Mouse (Mus musculus): Measurements from ENCODE around the gene Pde4c. TPM values are rescaled to one million over a fixed set of nuclear protein-coding genes. Genes with fewer than 3 reads are reported as not detected.

Gene Pde4c
- polyA plus RNA-seq, 2 experiments, result 0.38 TPM; not detected in 1

DNA sequence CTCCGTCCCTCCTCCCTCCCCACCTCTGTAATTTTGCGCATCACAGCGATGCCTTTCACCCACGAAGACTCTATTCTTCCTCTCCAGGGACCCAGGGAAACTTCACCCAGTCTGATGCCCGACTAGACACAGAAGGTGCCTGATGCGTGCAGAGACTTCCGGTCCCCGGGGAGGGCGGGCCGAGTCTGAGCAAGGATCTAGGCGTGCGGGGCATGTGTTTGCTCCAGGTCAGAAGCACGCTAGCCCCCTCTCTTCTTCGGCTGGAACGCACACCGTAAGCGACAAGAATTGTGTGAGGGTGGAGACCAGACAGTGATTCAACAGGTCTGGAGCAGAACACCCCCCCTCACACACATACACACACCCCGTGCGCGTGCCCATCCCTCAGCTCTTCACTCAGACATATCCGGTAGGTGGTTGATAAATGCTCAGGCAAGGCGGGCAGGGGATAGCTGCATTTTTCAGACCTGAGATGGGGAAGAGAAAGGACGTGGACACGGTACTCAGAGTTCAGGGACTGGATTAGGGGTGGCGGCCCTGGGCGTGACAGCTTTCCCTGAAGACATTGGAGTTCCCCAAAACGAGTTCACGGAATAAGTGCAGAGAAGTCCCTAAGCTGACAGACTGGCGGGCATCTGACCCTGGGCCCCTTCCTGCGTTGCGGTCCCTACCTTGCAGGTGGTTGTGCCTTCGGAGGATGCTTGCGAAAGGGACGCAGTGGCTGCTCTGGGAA lies 42.5 kb downstream of the Pde4c start:
- TF ChIP-seq POLR2A (IDR thresholded peaks at IDR 0.05; ENCODE audit: borderline replicate concordance, extremely low read depth, insufficient read depth, insufficient read length), result no peak
- WGBS, result 1% methylated on average over 34 of the region's 34 CpGs

GRCm38 (mm10) chr8:70766571-70767440 lies 43.3 kb downstream of the Pde4c start:
- Histone ChIP-seq H3K9me3 (ENCODE audit: control insufficient read depth, low read length) (no peaks in the 10 kb centered on the region), H3K4me3 (replicated peaks; ENCODE audit: low read length) (peak overlapping the region; percentile 44), H3K4me1 (ENCODE audit: control insufficient read depth, insufficient read depth, low read length) (peaks cover 15% of the 10 kb centered on the region; the same call in 1 of the 2 replicates), H3K27me3 (ENCODE audit: control insufficient read depth, insufficient read depth, low read length) (no peaks in the 10 kb centered on the region), H3K9ac (ENCODE audit: low read depth, low read length, severe bottlenecking) (peak overlapping the region; percentile 55), H3K36me3 (ENCODE audit: control insufficient read depth, insufficient read depth, low read length) (peaks cover 35% of the 10 kb centered on the region), H3K4me2 (replicated peaks; ENCODE audit: low read depth, low read length, severe bottlenecking) (peak overlapping the region; percentile 88), H3K27ac (replicated peaks; ENCODE audit: low read depth, low read length) (no peak overlapping the region)
- 0 out of 2 replicates have a peak, but pooled peaks have one; percentile 39 for TF ChIP-seq POLR2A (IDR thresholded peaks at IDR 0.05; ENCODE audit: borderline replicate concordance, extremely low read depth, insufficient read depth, insufficient read length)
- DNase-seq (ENCODE audit: low spot score) (peak; percentile 79), ATAC-seq (ENCODE audit: low FRiP score, low read depth) (peak; percentile 53)
- WGBS, result 7% methylated on average over 21 of the region's 21 CpGs

More for the DNA sequence above, 42.5 kb downstream of the Pde4c start:
- Histone ChIP-seq H3K27ac (replicated peaks; ENCODE audit: low read depth, low read length) (no peak overlapping the region), H3K27me3 (ENCODE audit: control insufficient read depth, insufficient read depth, low read length) (no peaks in the 10 kb centered on the region), H3K4me3 (replicated peaks; ENCODE audit: low read length) (peak overlapping the region; percentile 44), H3K36me3 (ENCODE audit: control insufficient read depth, insufficient read depth, low read length) (peaks cover 26% of the 10 kb centered on the region), H3K4me2 (replicated peaks; ENCODE audit: low read depth, low read length, severe bottlenecking) (peak overlapping the region; percentile 88), H3K4me1 (ENCODE audit: control insufficient read depth, insufficient read depth, low read length) (peaks cover 15% of the 10 kb centered on the region; the same call in 1 of the 2 replicates), H3K9ac (ENCODE audit: low read depth, low read length, severe bottlenecking) (peak overlapping the region; percentile 55), H3K9me3 (ENCODE audit: control insufficient read depth, low read length) (no peaks in the 10 kb centered on the region)
- DNase-seq (ENCODE audit: low spot score) (no peak), ATAC-seq (ENCODE audit: low FRiP score, low read depth) (no peak)

GRCm38 (mm10) chr8:70767503-70767902 lies 44.0 kb downstream of the Pde4c start:
- H3K4me1 ChIP-seq (ENCODE audit: control insufficient read depth, insufficient read depth, low read length), result peaks cover 15% of the 10 kb centered on the region; the same call in 1 of the 2 replicates
- H3K4me2 ChIP-seq (replicated peaks; ENCODE audit: low read depth, low read length, severe bottlenecking), result no peak overlapping the region
- DNase-seq (ENCODE audit: low spot score), result no peak
- no peaks in the 10 kb centered on the region for H3K9me3 ChIP-seq (ENCODE audit: control insufficient read depth, low read length)
- no peak overlapping the region for H3K9ac ChIP-seq (ENCODE audit: low read depth, low read length, severe bottlenecking)
- no peak for TF ChIP-seq POLR2A (IDR thresholded peaks at IDR 0.05; ENCODE audit: borderline replicate concordance, extremely low read depth, insufficient read depth, insufficient read length)
- ATAC-seq (ENCODE audit: low FRiP score, low read depth), result no peak
- peaks cover 41% of the 10 kb centered on the region for H3K36me3 ChIP-seq (ENCODE audit: control insufficient read depth, insufficient read depth, low read length)
- no peaks in the 10 kb centered on the region for H3K27me3 ChIP-seq (ENCODE audit: control insufficient read depth, insufficient read depth, low read length)
- no peak overlapping the region for H3K27ac ChIP-seq (replicated peaks; ENCODE audit: low read depth, low read length)
- no peak overlapping the region for H3K4me3 ChIP-seq (replicated peaks; ENCODE audit: low read length)
- WGBS, result 81% methylated on average over 6 of the region's 6 CpGs

GRCm38 (mm10) chr8:70768231-70768776 lies 44.8 kb downstream of the Pde4c start:
- DNase-seq (ENCODE audit: low spot score), result no peak
- TF ChIP-seq POLR2A (IDR thresholded peaks at IDR 0.05; ENCODE audit: borderline replicate concordance, extremely low read depth, insufficient read depth, insufficient read length), result no peak
- 96% methylated on average over 32 of the region's 32 CpGs for WGBS

GRCm38 (mm10) chr8:70768956-70769355 lies 45.4 kb downstream of the Pde4c start:
- H3K36me3 ChIP-seq (ENCODE audit: control insufficient read depth, insufficient read depth, low read length), result peaks cover 56% of the 10 kb centered on the region
- H3K27me3 ChIP-seq (ENCODE audit: control insufficient read depth, insufficient read depth, low read length), result no peaks in the 10 kb centered on the region
- TF ChIP-seq POLR2A (IDR thresholded peaks at IDR 0.05; ENCODE audit: borderline replicate concordance, extremely low read depth, insufficient read depth, insufficient read length), result no peak
- H3K27ac ChIP-seq (replicated peaks; ENCODE audit: low read depth, low read length), result no peak overlapping the region
- no peaks in the 10 kb centered on the region for H3K9me3 ChIP-seq (ENCODE audit: control insufficient read depth, low read length)
- H3K4me1 ChIP-seq (ENCODE audit: control insufficient read depth, insufficient read depth, low read length), result peaks cover 24% of the 10 kb centered on the region
- H3K4me2 ChIP-seq (replicated peaks; ENCODE audit: low read depth, low read length, severe bottlenecking), result no peak overlapping the region
- H3K9ac ChIP-seq (ENCODE audit: low read depth, low read length, severe bottlenecking), result no peak overlapping the region
- H3K4me3 ChIP-seq (replicated peaks; ENCODE audit: low read length), result no peak overlapping the region
- no peak for DNase-seq (ENCODE audit: low spot score)
- WGBS, result 88% methylated on average over 16 of the region's 16 CpGs
- ATAC-seq (ENCODE audit: low FRiP score, low read depth), result no peak

More at GRCm38 (mm10) chr8:70768231-70768776, 44.8 kb downstream of the Pde4c start:
- no peak overlapping the region for H3K9ac ChIP-seq (ENCODE audit: low read depth, low read length, severe bottlenecking)
- no peak overlapping the region for H3K4me3 ChIP-seq (replicated peaks; ENCODE audit: low read length)
- peaks cover 50% of the 10 kb centered on the region for H3K36me3 ChIP-seq (ENCODE audit: control insufficient read depth, insufficient read depth, low read length)
- H3K4me2 ChIP-seq (replicated peaks; ENCODE audit: low read depth, low read length, severe bottlenecking), result no peak overlapping the region
- no peaks in the 10 kb centered on the region for H3K27me3 ChIP-seq (ENCODE audit: control insufficient read depth, insufficient read depth, low read length)
- no peak for ATAC-seq (ENCODE audit: low FRiP score, low read depth)
- H3K9me3 ChIP-seq (ENCODE audit: control insufficient read depth, low read length), result no peaks in the 10 kb centered on the region
- H3K4me1 ChIP-seq (ENCODE audit: control insufficient read depth, insufficient read depth, low read length), result peaks cover 17% of the 10 kb centered on the region
- no peak overlapping the region for H3K27ac ChIP-seq (replicated peaks; ENCODE audit: low read depth, low read length)

All from limb, embryonic 14.5 days (tissue).